ENCODE assay signal across 23 mouse cellular contexts in the genomic region with DNA sequence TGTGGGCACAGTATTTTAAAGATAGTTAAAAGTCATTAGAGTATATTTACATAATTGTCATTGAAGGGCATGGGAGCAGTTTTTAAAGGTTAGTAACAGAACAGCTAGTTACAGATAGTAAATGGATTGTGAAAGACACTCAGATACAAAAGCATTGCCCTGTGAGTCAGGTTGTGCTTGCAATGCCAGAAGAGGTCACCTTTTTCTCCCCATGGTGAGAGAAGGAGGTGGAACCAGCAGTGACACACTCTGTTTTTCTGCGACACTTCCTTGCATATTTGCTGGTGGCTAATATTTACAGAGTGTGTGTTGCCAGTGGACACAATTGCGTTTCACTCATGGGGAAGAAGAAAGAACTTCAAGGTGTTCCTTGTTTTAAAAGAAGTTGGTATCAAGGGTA. TPM values are rescaled to one million over a fixed set of nuclear protein-coding genes. Genes with fewer than 3 reads are reported as not detected.
DNase-seq lines count a peak whose midpoint lies in the region; ATAC-seq lines count a peak whose summit lies in the region.
"Had no signal": no experiment of that assay in that cellular context is flagged by ENCODE, and none has a peak within 500 bp of the region (broad histone marks: within the 10 kb centered on the region; RNA-seq: fewer than 3 reads in every experiment).

No protein-coding gene starts in this region.

- peak; percentile 72 for ATAC-seq in liver, embryonic 16.5 days (ENCODE audit: low read depth)
- no peak for ATAC-seq in liver, embryonic 11.5 days (replicated peaks; ENCODE audit: low FRiP score)
- ATAC-seq: CD4-positive, CD25-positive, alpha-beta regulatory T cell, adult 4 months; forebrain, embryonic 13.5 days; forebrain, postnatal 0 days had no signal

- no peak overlapping the region for H3K4me2 ChIP-seq in liver, embryonic 16.5 days (ENCODE audit: low read depth, low read length)
- no peak overlapping the region for H3K4me2 ChIP-seq in liver, embryonic 11.5 days
- H3K4me2 ChIP-seq: forebrain, embryonic 13.5 days; heart, embryonic 11.5 days; heart, embryonic 15.5 days; hindbrain, embryonic 13.5 days had no signal

- no peaks in the 10 kb centered on the region for H3K9me3 ChIP-seq in liver, embryonic 16.5 days (replicated peaks; ENCODE audit: control insufficient read depth, low read length)
- H3K9me3 ChIP-seq in liver, embryonic 11.5 days (ENCODE audit: control insufficient read depth, low read length) = no peaks in the 10 kb centered on the region
- H3K9me3 ChIP-seq: embryonic facial prominence, embryonic 10.5 days; forebrain, embryonic 13.5 days; G1E; heart, embryonic 15.5 days; hindbrain, embryonic 13.5 days had no signal

- H3K36me3 ChIP-seq in liver, embryonic 16.5 days (ENCODE audit: control insufficient read depth, insufficient read depth) = no peaks in the 10 kb centered on the region
- no peaks in the 10 kb centered on the region for H3K36me3 ChIP-seq in liver, embryonic 11.5 days (ENCODE audit: control insufficient read depth, insufficient read depth, low read length)
- H3K36me3 ChIP-seq: embryonic facial prominence, embryonic 10.5 days; G1E; heart, embryonic 15.5 days; hindbrain, embryonic 13.5 days had no signal

- no peak overlapping the region for H3K27ac ChIP-seq in liver, embryonic 16.5 days (ENCODE audit: low read length)
- H3K27ac ChIP-seq in liver, embryonic 11.5 days (ENCODE audit: low read depth, low read length) = no peak overlapping the region
- H3K27ac ChIP-seq: embryonic facial prominence, embryonic 10.5 days; forebrain, embryonic 13.5 days; heart, adult 2 months; heart, embryonic 15.5 days; hindbrain, embryonic 13.5 days had no signal

- WGBS in liver, embryonic 16.5 days (ENCODE audit: insufficient replicate concordance) = 57% methylated on average over 2 of the region's 2 CpGs
- 63% methylated on average over 2 of the region's 2 CpGs for WGBS in liver, embryonic 11.5 days

- H3K4me1 ChIP-seq in liver, embryonic 16.5 days (ENCODE audit: control insufficient read depth, low read depth, low read length) = no peaks in the 10 kb centered on the region
- no peaks in the 10 kb centered on the region for H3K4me1 ChIP-seq in liver, embryonic 11.5 days (replicated peaks; ENCODE audit: control insufficient read depth, insufficient read depth, low read length)
- H3K4me1 ChIP-seq: embryonic facial prominence, embryonic 10.5 days; forebrain, embryonic 13.5 days; heart, embryonic 15.5 days; hindbrain, embryonic 13.5 days had no signal

- H3K27me3 ChIP-seq in liver, embryonic 16.5 days (ENCODE audit: control insufficient read depth, insufficient read depth, low read depth, low read length) = no peaks in the 10 kb centered on the region
- H3K27me3 ChIP-seq in liver, embryonic 11.5 days (replicated peaks; ENCODE audit: control insufficient read depth, insufficient read depth, low read length) = no peaks in the 10 kb centered on the region
- H3K27me3 ChIP-seq: forebrain, embryonic 13.5 days; heart, embryonic 15.5 days; hindbrain, embryonic 13.5 days had no signal

- peak; percentile 13 for DNase-seq in adrenal gland, adult 2 months
- no peak for DNase-seq in adrenal gland, postnatal 14 days
- no peak for DNase-seq in liver, embryonic 11.5 days (ENCODE audit: low spot score)
- peak; percentile 22 for DNase-seq in lung, postnatal 25 days (ENCODE audit: low spot score)
- DNase-seq in lung, postnatal 14 days = no peak
- no peak for DNase-seq in left cerebral cortex, adult 18-20 months (ENCODE audit: low spot score in 2 of 2)
- DNase-seq: adrenal gland, postnatal 25 days; B cell, adult 2 months; cerebellum, adult 2 months; cerebellum, postnatal 10 days; forebrain, postnatal 0 days; gastrocnemius, postnatal 14 days; heart, adult 2 months; heart, postnatal 14 days had no signal

- H3K4me3 ChIP-seq in liver, embryonic 16.5 days (ENCODE audit: low read depth, low read length) = no peak overlapping the region
- no peak overlapping the region for H3K4me3 ChIP-seq in liver, embryonic 11.5 days (ENCODE audit: low read depth, low read length)
- H3K4me3 ChIP-seq: embryonic facial prominence, embryonic 10.5 days; forebrain, embryonic 13.5 days; heart, adult 2 months; heart, embryonic 15.5 days; hindbrain, embryonic 13.5 days had no signal

- H3K9ac ChIP-seq in liver, embryonic 16.5 days (ENCODE audit: low read depth, low read length) = no peak overlapping the region
- no peak overlapping the region for H3K9ac ChIP-seq in liver, embryonic 11.5 days (ENCODE audit: low read depth, low read length)
- H3K9ac ChIP-seq: forebrain, embryonic 13.5 days; forebrain, postnatal 0 days; heart, embryonic 15.5 days; hindbrain, embryonic 13.5 days had no signal

RNA-seq across cellular contexts. Expression of gene Cps1, which starts 2.6 kb away (rescaled TPM):
- 1 to 10 TPM in 1 of 2 experiments, under 1 TPM in 1; 0.14 to 6.0 TPM for total RNA-seq in adrenal gland, adult 2 months (2021)
- 0.10 TPM in 1 of 2 replicates, not detected in the other for polyA plus RNA-seq in adrenal gland, adult 2 months (2012; rRNA removed)
- 25.9 and 469 TPM in 2 replicates for total RNA-seq in adrenal gland, postnatal 14 days (2021)
- polyA plus RNA-seq in liver, embryonic 16.5 days (2015; fragmentation: Nextera tagmentation; extraction: Ambion mirVana) = 45.2 and 64.7 TPM in 2 replicates
- 0.04 and 0.17 TPM in 2 replicates for polyA plus RNA-seq in liver, embryonic 11.5 days (2014; fragmentation: Nextera tagmentation; extraction: Ambion mirVana)
- under 1 TPM; 0.46 to 0.47 TPM for total RNA-seq in left cerebral cortex, adult 18-20 months (2021)
- total RNA-seq: adrenal gland, postnatal 25 days; G1E; hematopoietic stem cell, adult 5-6 weeks had no signal
- polyA plus RNA-seq: CD4-positive, CD25-positive, alpha-beta regulatory T cell, adult 4 months; G1E had no signal

Comparison
In these comparisons a context has a peak if more than half of its experiments do, and no peak if none do; other contexts are left out.
1. DNase-seq: peak in adrenal gland, adult 2 months (single experiment) and lung, postnatal 25 days (single experiment); none in adrenal gland, postnatal 14 days (single experiment), liver, embryonic 11.5 days (single experiment), lung, postnatal 14 days (single experiment) and left cerebral cortex, adult 18-20 months (0 of 2).